Mouse (Mus musculus): Measurements from ENCODE around the gene Myo15b.
"Not testable (repeated sequence)": the region's sequence is repeated elsewhere in the genome, so short reads cannot be mapped to it uniquely, and the experiment has no call there.

Myo15b gene

GRCm38 (mm10) chr11:115831518-115831917, 26.7 kb upstream of the Myo15b start:
- no peak for DNase-seq (ENCODE audit: low read depth, low spot score)

- no peak for DNase-seq (ENCODE audit: low read depth, low spot score)
Observed at GRCm38 (mm10) chr11:115832064-115832463, 26.1 kb upstream of the Myo15b start.

- no peak for DNase-seq (ENCODE audit: low read depth, low spot score)
Observed at GRCm38 (mm10) chr11:115832523-115832922, 25.7 kb upstream of the Myo15b start.

GRCm38 (mm10) chr11:115833021-115833513, 25.1 kb upstream of the Myo15b start:
- DNase-seq (ENCODE audit: low read depth, low spot score): no peak

- DNase-seq (ENCODE audit: low read depth, low spot score): no peak
Observed at GRCm38 (mm10) chr11:115834033-115834432, 24.2 kb upstream of the Myo15b start.

GRCm38 (mm10) chr11:115836656-115837395, 21.4 kb upstream of the Myo15b start:
- DNase-seq (ENCODE audit: low read depth, low spot score): no peak

GRCm38 (mm10) chr11:115837606-115838345, 20.4 kb upstream of the Myo15b start:
- DNase-seq (ENCODE audit: low read depth, low spot score): no peak

- DNase-seq (ENCODE audit: low read depth, low spot score): peak; percentile 73
Observed at GRCm38 (mm10) chr11:115838895-115839311, 19.3 kb upstream of the Myo15b start.

GRCm38 (mm10) chr11:115839732-115840131, 18.5 kb upstream of the Myo15b start:
- no peak for DNase-seq (ENCODE audit: low read depth, low spot score)

- no peak for DNase-seq (ENCODE audit: low read depth, low spot score)
Observed at GRCm38 (mm10) chr11:115841044-115841443, 17.2 kb upstream of the Myo15b start.

GRCm38 (mm10) chr11:115841961-115842550, 16.1 kb upstream of the Myo15b start:
- DNase-seq (ENCODE audit: low read depth, low spot score): no peak

- DNase-seq (ENCODE audit: low read depth, low spot score): no peak
Observed at GRCm38 (mm10) chr11:115843141-115843890, 14.9 kb upstream of the Myo15b start.

- DNase-seq (ENCODE audit: low read depth, low spot score): no peak
Observed at GRCm38 (mm10) chr11:115843891-115844239, 14.3 kb upstream of the Myo15b start.

- DNase-seq (ENCODE audit: low read depth, low spot score): no peak
Observed at GRCm38 (mm10) chr11:115844240-115844639, 14.0 kb upstream of the Myo15b start.

GRCm38 (mm10) chr11:115845819-115846218, 12.4 kb upstream of the Myo15b start:
- no peak for DNase-seq (ENCODE audit: low read depth, low spot score)

GRCm38 (mm10) chr11:115854674-115855073, 3.5 kb upstream of the Myo15b start:
- no peak for DNase-seq (ENCODE audit: low read depth, low spot score)

- DNase-seq (ENCODE audit: low read depth, low spot score): not testable (repeated sequence)
Observed at GRCm38 (mm10) chr11:115857146-115857545, 1.1 kb upstream of the Myo15b start.

GRCm38 (mm10) chr11:115857936-115858335, 270 bp upstream of the Myo15b start:
- no peak for DNase-seq (ENCODE audit: low read depth, low spot score)

GRCm38 (mm10) chr11:115859143-115859945, 1.1 kb downstream of the Myo15b start:
- DNase-seq (ENCODE audit: low read depth, low spot score): peak; percentile 81

GRCm38 (mm10) chr11:115863895-115864294, 5.7 kb downstream of the Myo15b start:
- no peak for DNase-seq (ENCODE audit: low read depth, low spot score)

- DNase-seq (ENCODE audit: low read depth, low spot score): no peak
Observed at GRCm38 (mm10) chr11:115869393-115869792, 11.2 kb downstream of the Myo15b start.

Data from skeletal muscle tissue, adult 2 months (tissue).